Comparison of ENCODE assay signal across 14 mouse cellular contexts in genomic region chr2:36184876-36185275, GRCm38 (mm10). TPM values are rescaled to one million over a fixed set of nuclear protein-coding genes. Genes with fewer than 3 reads are reported as not detected.
DNase-seq lines count a peak whose midpoint lies in the region; ATAC-seq lines count a peak whose summit lies in the region.
"Had no signal": no experiment of that assay in that cellular context is flagged by ENCODE, and none has a peak within 500 bp of the region (broad histone marks: within the 10 kb centered on the region; RNA-seq: fewer than 3 reads in every experiment).

No protein-coding gene starts in this region.

- H3K4me3 ChIP-seq in kidney, embryonic 14.5 days (ENCODE audit: low read length): no peak overlapping the region
- no peak overlapping the region for H3K4me3 ChIP-seq in liver, embryonic 12.5 days
- H3K4me3 ChIP-seq in liver, embryonic 11.5 days (ENCODE audit: low read depth, low read length): no peak overlapping the region
- no peak overlapping the region for H3K4me3 ChIP-seq in embryonic facial prominence, embryonic 10.5 days
- no peak overlapping the region for H3K4me3 ChIP-seq in embryonic facial prominence, embryonic 15.5 days (replicated peaks)
- H3K4me3 ChIP-seq: forebrain, embryonic 15.5 days; heart, embryonic 12.5 days had no signal

- 46% methylated on average over 6 of the region's 6 CpGs for WGBS in kidney, embryonic 14.5 days
- WGBS in liver, embryonic 12.5 days (ENCODE audit: insufficient replicate concordance): 77% methylated on average over 6 of the region's 6 CpGs
- 85% methylated on average over 6 of the region's 6 CpGs for WGBS in liver, embryonic 11.5 days
- 89% methylated on average over 6 of the region's 6 CpGs for WGBS in embryonic facial prominence, embryonic 10.5 days
- 45% methylated on average over 6 of the region's 6 CpGs for WGBS in embryonic facial prominence, embryonic 15.5 days

- H3K27ac ChIP-seq in kidney, embryonic 14.5 days (ENCODE audit: low read depth, low read length): peak overlapping the region; percentile 65; the same call in 1 of the 2 replicates
- H3K27ac ChIP-seq in liver, embryonic 12.5 days: peak overlapping the region; percentile 8; the same call in 1 of the 2 replicates
- no peak overlapping the region for H3K27ac ChIP-seq in liver, embryonic 11.5 days (ENCODE audit: low read depth, low read length)
- H3K27ac ChIP-seq in embryonic facial prominence, embryonic 10.5 days (replicated peaks): 0 out of 2 replicates have a peak overlapping the region, but pooled peaks have one; percentile 3
- H3K27ac ChIP-seq in embryonic facial prominence, embryonic 15.5 days (replicated peaks): peak overlapping the region; percentile 40; the same call in 1 of the 2 replicates
- H3K27ac ChIP-seq: forebrain, embryonic 15.5 days had no signal

- peak overlapping the region; percentile 23; the same call in 1 of the 2 replicates for H3K9ac ChIP-seq in kidney, embryonic 14.5 days (ENCODE audit: low read depth, low read length)
- H3K9ac ChIP-seq in liver, embryonic 12.5 days: no peak overlapping the region
- no peak overlapping the region for H3K9ac ChIP-seq in liver, embryonic 11.5 days (ENCODE audit: low read depth, low read length)
- no peak overlapping the region for H3K9ac ChIP-seq in embryonic facial prominence, embryonic 15.5 days
- H3K9ac ChIP-seq: forebrain, embryonic 15.5 days; heart, embryonic 12.5 days had no signal

- no peaks in the 10 kb centered on the region; the same call in 1 of the 2 replicates for H3K4me1 ChIP-seq in kidney, embryonic 14.5 days (ENCODE audit: control insufficient read depth, insufficient read depth, low read length)
- H3K4me1 ChIP-seq in liver, embryonic 12.5 days: peaks cover 31% of the 10 kb centered on the region
- H3K4me1 ChIP-seq in liver, embryonic 11.5 days (replicated peaks; ENCODE audit: control insufficient read depth, insufficient read depth, low read length): no peaks in the 10 kb centered on the region
- H3K4me1 ChIP-seq in embryonic facial prominence, embryonic 10.5 days: peaks cover under 1% of the 10 kb centered on the region
- H3K4me1 ChIP-seq in embryonic facial prominence, embryonic 15.5 days: peaks cover 14% of the 10 kb centered on the region; the same call in 1 of the 2 replicates

- no peak for ATAC-seq in kidney, embryonic 14.5 days (ENCODE audit: low FRiP score, low TSS enrichment)
- ATAC-seq in liver, embryonic 12.5 days: no peak
- ATAC-seq in liver, embryonic 11.5 days (replicated peaks; ENCODE audit: low FRiP score): no peak
- no peak; the same call in 1 of the 2 replicates for ATAC-seq in embryonic facial prominence, embryonic 15.5 days (ENCODE audit: insufficient number of reproducible peaks, low FRiP score, low TSS enrichment, low read depth)
- ATAC-seq: forebrain, embryonic 15.5 days had no signal

- H3K27me3 ChIP-seq in kidney, embryonic 14.5 days (ENCODE audit: control insufficient read depth, insufficient read depth, low read length): no peaks in the 10 kb centered on the region
- H3K27me3 ChIP-seq in liver, embryonic 12.5 days (replicated peaks): no peaks in the 10 kb centered on the region
- no peaks in the 10 kb centered on the region for H3K27me3 ChIP-seq in liver, embryonic 11.5 days (replicated peaks; ENCODE audit: control insufficient read depth, insufficient read depth, low read length)
- no peaks in the 10 kb centered on the region for H3K27me3 ChIP-seq in embryonic facial prominence, embryonic 10.5 days (replicated peaks; ENCODE audit: low read depth, poor library complexity, severe bottlenecking)
- no peaks in the 10 kb centered on the region for H3K27me3 ChIP-seq in embryonic facial prominence, embryonic 15.5 days
- H3K27me3 ChIP-seq: CH12.LX; forebrain, embryonic 15.5 days; heart, embryonic 12.5 days had no signal

- no peak overlapping the region for H3K4me2 ChIP-seq in kidney, embryonic 14.5 days (replicated peaks; ENCODE audit: low read depth, low read length)
- H3K4me2 ChIP-seq in liver, embryonic 12.5 days: no peak overlapping the region
- no peak overlapping the region for H3K4me2 ChIP-seq in liver, embryonic 11.5 days
- no peak overlapping the region for H3K4me2 ChIP-seq in embryonic facial prominence, embryonic 15.5 days (replicated peaks)
- H3K4me2 ChIP-seq: forebrain, embryonic 15.5 days; heart, embryonic 12.5 days; midbrain, embryonic 11.5 days had no signal

- DNase-seq in kidney, adult 8-10 months: no peak
- DNase-seq in liver, embryonic 11.5 days (ENCODE audit: low spot score): no peak
- DNase-seq in embryonic facial prominence, embryonic 10.5 days (ENCODE audit: low spot score): no peak
- DNase-seq in embryo, embryonic 9.5 days (ENCODE audit: extremely low spot score): no peak
- DNase-seq: cerebellum, adult 9-11 months; gastrocnemius, postnatal 25 days; layer of hippocampus, postnatal 36 days had no signal

- H3K36me3 ChIP-seq in kidney, embryonic 14.5 days (ENCODE audit: control insufficient read depth, insufficient read depth, low read length): 0 out of 2 replicates have a peak, but pooled peaks cover 1% of the 10 kb centered on the region
- peaks cover 15% of the 10 kb centered on the region for H3K36me3 ChIP-seq in liver, embryonic 12.5 days
- 0 out of 2 replicates have a peak, but pooled peaks cover 2% of the 10 kb centered on the region for H3K36me3 ChIP-seq in liver, embryonic 11.5 days (ENCODE audit: control insufficient read depth, insufficient read depth, low read length)
- H3K36me3 ChIP-seq in embryonic facial prominence, embryonic 10.5 days (replicated peaks): peaks cover 4% of the 10 kb centered on the region; the same call in 1 of the 2 replicates
- H3K36me3 ChIP-seq in embryonic facial prominence, embryonic 15.5 days: 0 out of 2 replicates have a peak, but pooled peaks cover 6% of the 10 kb centered on the region
- H3K36me3 ChIP-seq: forebrain, embryonic 15.5 days had no signal

- no peaks in the 10 kb centered on the region for H3K9me3 ChIP-seq in kidney, embryonic 14.5 days (ENCODE audit: control insufficient read depth, low read length)
- H3K9me3 ChIP-seq in liver, embryonic 12.5 days (replicated peaks): no peaks in the 10 kb centered on the region
- H3K9me3 ChIP-seq in liver, embryonic 11.5 days (ENCODE audit: control insufficient read depth, low read length): no peaks in the 10 kb centered on the region
- no peaks in the 10 kb centered on the region for H3K9me3 ChIP-seq in embryonic facial prominence, embryonic 10.5 days
- no peaks in the 10 kb centered on the region for H3K9me3 ChIP-seq in embryonic facial prominence, embryonic 15.5 days (replicated peaks)
- H3K9me3 ChIP-seq: forebrain, embryonic 15.5 days; heart, embryonic 12.5 days had no signal

RNA-seq across cellular contexts. Expression of gene Ptgs1, which starts 45.4 kb away (rescaled TPM):
- polyA plus RNA-seq in kidney, embryonic 14.5 days (2014; fragmentation: Nextera tagmentation; extraction: Ambion mirVana): 16.4 and 24.6 TPM in 2 replicates
- polyA plus RNA-seq in liver, embryonic 12.5 days (2016; fragmentation: Nextera tagmentation; extraction: Ambion mirVana): 21.1 and 21.4 TPM in 2 replicates
- 28.6 and 30.3 TPM in 2 replicates for polyA plus RNA-seq in liver, embryonic 11.5 days (2014; fragmentation: Nextera tagmentation; extraction: Ambion mirVana)
- polyA plus RNA-seq in embryonic facial prominence, embryonic 10.5 days (2016; fragmentation: Nextera tagmentation; extraction: Ambion mirVana): 3.2 and 4.8 TPM in 2 replicates
- 14.9 and 15.4 TPM in 2 replicates for polyA plus RNA-seq in embryonic facial prominence, embryonic 15.5 days (2015; fragmentation: Nextera tagmentation; extraction: Ambion mirVana)

RNA-seq across cellular contexts. Expression of gene Rbm18, which starts 48.3 kb away (rescaled TPM):
- polyA plus RNA-seq in kidney, embryonic 14.5 days (2014; fragmentation: Nextera tagmentation; extraction: Ambion mirVana): 62.1 and 77.1 TPM in 2 replicates
- 28.2 and 29.9 TPM in 2 replicates for polyA plus RNA-seq in liver, embryonic 12.5 days (2016; fragmentation: Nextera tagmentation; extraction: Ambion mirVana)
- polyA plus RNA-seq in liver, embryonic 11.5 days (2014; fragmentation: Nextera tagmentation; extraction: Ambion mirVana): 38.4 and 42.8 TPM in 2 replicates
- polyA plus RNA-seq in embryonic facial prominence, embryonic 10.5 days (2016; fragmentation: Nextera tagmentation; extraction: Ambion mirVana): 83.8 and 88.6 TPM in 2 replicates
- 73.3 and 78.7 TPM in 2 replicates for polyA plus RNA-seq in embryonic facial prominence, embryonic 15.5 days (2015; fragmentation: Nextera tagmentation; extraction: Ambion mirVana)

RNA-seq across cellular contexts. Expression of gene Mrrf, which starts 48.7 kb away (rescaled TPM):
- 33.1 and 33.7 TPM in 2 replicates for polyA plus RNA-seq in kidney, embryonic 14.5 days (2014; fragmentation: Nextera tagmentation; extraction: Ambion mirVana)
- polyA plus RNA-seq in liver, embryonic 12.5 days (2016; fragmentation: Nextera tagmentation; extraction: Ambion mirVana): 24.9 and 25.7 TPM in 2 replicates
- polyA plus RNA-seq in liver, embryonic 11.5 days (2014; fragmentation: Nextera tagmentation; extraction: Ambion mirVana): 31.4 and 36.2 TPM in 2 replicates
- 30.6 and 34.1 TPM in 2 replicates for polyA plus RNA-seq in embryonic facial prominence, embryonic 10.5 days (2016; fragmentation: Nextera tagmentation; extraction: Ambion mirVana)
- 21.5 and 29.7 TPM in 2 replicates for polyA plus RNA-seq in embryonic facial prominence, embryonic 15.5 days (2015; fragmentation: Nextera tagmentation; extraction: Ambion mirVana)
